Mouse (Mus musculus) heart, postnatal 0 days (tissue): ENCODE data around the gene Ssbp3. TPM values are rescaled to one million over a fixed set of nuclear protein-coding genes. Genes with fewer than 3 reads are reported as not detected.

Experiments
- ATAC-seq: fragments of 200-750 bp; cut with Nextera tagmentation; 2 replicates; pipeline ENCODE4 v1.8.0; 2017; ENCODE audit warnings: low read depth, moderate number of reproducible peaks, moderate library complexity; ENCODE audit not compliant: insufficient read depth
- DNase-seq: peaks from one replicate; pipeline ENCODE4 v3.0.0-alpha.2; 2016; ENCODE audit warnings: low spot score
- H3K27ac ChIP-seq: fragments of 300-500 bp; sonication (generic); 2 replicates; pipeline ENCODE4 v1.5.1; 2014; ENCODE audit warnings: low read depth, mild to moderate bottlenecking
- H3K27me3 ChIP-seq: fragments of 300-500 bp; sonication (generic); 2 replicates; pipeline ENCODE4 v1.6.1; 2014; ENCODE audit warnings: low read length, mixed read lengths; ENCODE audit not compliant: control insufficient read depth, insufficient read depth
- H3K36me3 ChIP-seq: fragments of 300-500 bp; sonication (generic); replicated peaks from 2 replicates; pipeline ENCODE4 v1.6.1; 2014; ENCODE audit warnings: low read length, mixed read lengths; ENCODE audit not compliant: control insufficient read depth, insufficient read depth
- H3K4me1 ChIP-seq: fragments of 300-500 bp; sonication (generic); 2 replicates; pipeline ENCODE4 v1.6.1; 2014; ENCODE audit warnings: antibody characterized with exemption; ENCODE audit not compliant: control insufficient read depth, insufficient read depth
- H3K4me2 ChIP-seq: fragments of 300-500 bp; sonication (generic); 2 replicates; pipeline ENCODE4 v1.6.1; 2014; ENCODE audit warnings: low read depth, mild to moderate bottlenecking, low read length, moderate library complexity
- H3K4me3 ChIP-seq: fragments of 300-500 bp; sonication (generic); 2 replicates; pipeline ENCODE4 v1.5.1; 2014; ENCODE audit warnings: low read depth, low read length
- H3K9ac ChIP-seq: fragments of 300-500 bp; sonication (generic); replicated peaks from 2 replicates; pipeline ENCODE4 v1.6.1; 2014; ENCODE audit warnings: low read depth, low read length, mixed read lengths
- H3K9me3 ChIP-seq: fragments of 300-500 bp; sonication (generic); replicated peaks from 2 replicates; pipeline ENCODE4 v1.6.1; 2016; ENCODE audit warnings: low read length; ENCODE audit not compliant: control insufficient read depth
- CTCF ChIP-seq: IDR thresholded peaks from 2 replicates; pipeline ENCODE4 v1.5.1; 2016; ENCODE audit warnings: antibody characterized with exemption, control low read depth, low read depth
- EP300 ChIP-seq: IDR thresholded peaks from 2 replicates; pipeline ENCODE4 v1.6.1; 2016; ENCODE audit warnings: antibody characterized with exemption, low read depth
- WGBS: fragments of 180-500 bp; shearing (Covaris S2); extraction: QIAGEN DNeasy Blood & Tissue Kit; methylation state at CpG from one replicate; pipeline ENCODE4 v1.1.7; 2014; 5-methylcytosine and 5-hydroxymethylcytosine counted together
- polyA plus RNA-seq: library from polyadenylated mRNA; unstranded; fragments of >200 nt; fragmentation: Nextera tagmentation; extraction: Ambion mirVana; gene quantifications from 2 replicates; pipeline ENCODE4 v1.2.1, GENCODE M21; 2015
- total RNA-seq: library from RNA; depleted of rRNA; stranded (reverse); fragments of >200 nt; gene quantifications from 2 replicates; pipeline ENCODE4 v1.2.3, GENCODE M21; 2014; ENCODE audit warnings: low replicate concordance

The Ssbp3 gene
- total and polyA plus RNA-seq, 2 experiments from 2014 or later = 25.9 to 35.6 TPM

DNA sequence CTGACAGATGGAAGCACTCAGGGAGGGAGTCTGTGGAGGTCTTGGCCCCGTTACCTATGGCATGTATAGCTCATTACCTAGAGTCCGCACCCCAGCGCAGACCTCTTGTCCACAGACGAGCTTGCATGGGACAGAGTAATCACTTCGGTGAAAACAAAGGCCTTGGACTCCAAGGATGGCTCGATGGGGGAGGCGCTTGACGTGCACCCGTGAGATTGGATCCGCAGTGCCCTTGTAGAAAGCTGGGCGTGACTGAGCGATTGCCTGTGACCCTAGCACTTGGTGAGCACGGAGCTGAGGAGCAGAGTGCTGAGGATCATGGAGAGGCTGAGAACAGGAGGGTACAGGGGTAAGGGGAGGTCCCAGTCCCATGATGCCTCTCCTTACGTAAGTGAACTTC lies 181.2 kb downstream of the Ssbp3 start:
- Histone ChIP-seq H3K9ac (no peak overlapping the region), H3K4me1 (no peaks in the 10 kb centered on the region), H3K4me2 (no peak overlapping the region), H3K27me3 (no peaks in the 10 kb centered on the region; the same call in 1 of the 2 replicates), H3K9me3 (no peaks in the 10 kb centered on the region), H3K4me3 (no peak overlapping the region), H3K36me3 (no peaks in the 10 kb centered on the region), H3K27ac (no peak overlapping the region)
- no peak for ATAC-seq
- no peak for DNase-seq
- 79% methylated on average over 14 of the region's 14 CpGs for WGBS
- TF ChIP-seq EP300 (no peak), CTCF (no peak)

DNA sequence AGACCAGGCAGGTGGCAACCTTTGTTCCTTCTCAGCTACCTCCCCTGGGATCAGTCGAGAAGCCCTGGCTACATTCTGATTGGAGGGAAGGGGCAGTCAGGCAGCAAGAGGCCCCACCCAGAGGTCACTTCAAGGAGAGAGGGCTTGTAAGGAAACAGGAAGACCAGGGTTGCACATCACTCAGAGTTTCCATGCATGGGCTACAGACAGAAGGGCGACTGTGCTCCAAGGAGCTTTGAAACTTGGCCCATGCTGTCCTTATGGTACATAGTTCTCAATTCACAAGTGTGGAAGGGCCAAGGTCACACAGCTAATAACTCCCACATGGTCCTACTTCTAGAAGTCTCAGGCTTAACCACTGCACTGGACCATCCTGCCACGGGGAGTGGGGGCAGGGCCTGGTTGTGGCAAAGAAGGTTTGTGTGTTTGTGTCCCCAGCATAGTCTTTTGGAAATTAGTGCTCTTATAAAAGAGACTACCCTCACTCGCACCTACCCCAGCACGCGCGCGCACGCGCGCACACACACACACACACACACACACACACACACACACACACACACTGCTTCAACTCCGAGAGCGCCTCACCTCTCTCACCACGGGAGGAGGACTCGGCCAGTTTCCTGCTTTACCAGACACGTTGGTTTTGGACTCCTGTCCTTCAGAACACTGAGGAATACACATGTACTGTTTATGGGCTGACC lies 184.1 kb downstream of the Ssbp3 start:
- Histone ChIP-seq H3K4me2 (no peak overlapping the region), H3K9me3 (no peaks in the 10 kb centered on the region), H3K36me3 (no peaks in the 10 kb centered on the region), H3K27ac (no peak overlapping the region), H3K27me3 (peaks cover 4% of the 10 kb centered on the region; the same call in 1 of the 2 replicates), H3K4me3 (no peak overlapping the region), H3K4me1 (no peaks in the 10 kb centered on the region), H3K9ac (no peak overlapping the region)
- WGBS = 79% methylated on average over 16 of the region's 16 CpGs
- DNase-seq (no peak), ATAC-seq (no peak)
- TF ChIP-seq EP300 (no peak), CTCF (no peak)

DNA sequence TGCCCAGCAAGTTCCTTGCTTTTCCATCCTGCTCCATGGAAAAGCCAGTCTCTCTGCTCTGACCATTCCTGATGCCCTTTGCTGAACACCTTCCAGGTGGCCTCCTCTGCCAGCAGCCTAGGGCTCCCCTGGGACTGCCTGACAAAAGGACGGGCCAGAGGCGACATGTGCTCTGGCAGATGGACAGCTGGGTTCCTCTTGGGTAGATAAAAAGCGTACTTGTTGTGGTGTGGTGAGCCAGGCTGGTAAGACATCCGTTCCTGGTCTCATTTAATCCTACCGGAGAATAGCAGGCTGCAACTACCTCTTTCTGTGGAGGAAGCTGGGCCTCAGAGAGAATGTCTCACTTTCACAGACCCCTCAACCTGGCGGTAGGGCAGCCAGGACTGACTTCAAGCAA lies 185.5 kb downstream of the Ssbp3 start:
- H3K27me3 ChIP-seq = peaks cover 4% of the 10 kb centered on the region; the same call in 1 of the 2 replicates
- no peaks in the 10 kb centered on the region for H3K4me1 ChIP-seq
- H3K4me2 ChIP-seq = no peak overlapping the region
- H3K4me3 ChIP-seq = no peak overlapping the region
- H3K9me3 ChIP-seq = no peaks in the 10 kb centered on the region
- H3K9ac ChIP-seq = no peak overlapping the region
- DNase-seq = no peak
- H3K36me3 ChIP-seq = no peaks in the 10 kb centered on the region
- WGBS = 50% methylated on average over 6 of the region's 6 CpGs
- TF ChIP-seq EP300 (no peak), CTCF (no peak)
- H3K27ac ChIP-seq = no peak overlapping the region
- no peak for ATAC-seq

DNA sequence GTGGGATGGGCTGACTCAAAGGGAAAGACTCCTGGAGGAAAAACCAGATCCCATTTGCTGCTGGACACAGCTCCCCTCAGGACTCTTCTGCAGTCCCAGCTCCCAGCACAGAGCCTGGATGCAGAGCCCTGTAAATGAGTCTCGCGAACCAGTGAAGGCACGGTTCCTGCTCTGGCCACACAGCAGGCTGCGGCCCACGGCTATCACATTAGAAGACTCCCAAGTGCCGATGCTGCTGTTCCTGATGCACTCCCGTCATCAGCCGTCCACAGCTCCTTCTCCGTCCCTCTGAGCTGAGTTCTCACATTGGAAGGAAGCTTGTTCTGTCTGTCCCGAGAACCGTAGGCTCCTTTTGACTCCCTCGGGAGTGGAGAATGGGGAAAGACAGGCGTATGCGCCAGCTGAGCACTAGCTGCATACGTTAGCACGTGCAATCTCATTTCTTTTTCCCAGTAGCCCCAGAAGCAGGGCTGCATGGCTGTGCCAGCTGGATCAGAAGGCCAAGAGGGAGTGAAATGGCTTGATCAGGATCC lies 186.4 kb downstream of the Ssbp3 start, which contains the start of gene Cdcp2:
Cdcp2 (plus strand) TSS at position 51 of the 533 bp plus-strand sequence.
- TF ChIP-seq EP300 = no peak
- TF ChIP-seq CTCF = no peak
- no peak within 1 kb of the TSS for H3K4me3 ChIP-seq
- no peak within 1 kb of the TSS for H3K27ac ChIP-seq
- H3K4me2 ChIP-seq = no peak within 1 kb of the TSS
- no peaks in the 10 kb centered on the region for H3K4me1 ChIP-seq
- H3K9ac ChIP-seq = no peak within 1 kb of the TSS
- no peak for DNase-seq
- H3K27me3 ChIP-seq = peaks cover 4% of the 10 kb centered on the region; the same call in 1 of the 2 replicates
- no peaks in the 10 kb centered on the region for H3K36me3 ChIP-seq
- no peak for ATAC-seq
- H3K9me3 ChIP-seq = no peaks in the 10 kb centered on the region
- WGBS = 59% methylated on average over 16 of the region's 16 CpGs

DNA sequence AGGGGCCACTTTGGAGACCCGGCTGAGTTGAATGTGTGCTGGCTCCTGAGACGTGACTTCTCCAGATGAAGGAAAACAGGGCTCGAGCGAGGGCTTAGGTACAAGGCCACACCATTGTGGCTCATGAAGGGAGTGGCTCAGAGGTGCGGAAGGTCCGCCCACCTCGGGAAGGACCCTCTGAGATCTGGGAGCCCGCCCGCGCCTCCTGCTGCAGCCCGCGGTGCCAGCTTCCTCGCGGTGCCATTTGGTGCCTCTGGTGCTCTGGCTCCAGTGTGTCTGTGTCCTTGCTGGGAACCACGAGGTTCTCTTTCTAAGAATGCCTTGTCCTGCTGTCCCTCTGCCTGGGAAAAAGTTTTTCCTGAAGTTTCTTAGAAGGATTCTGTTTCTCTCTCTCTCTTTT lies 187.4 kb downstream of the Ssbp3 start:
- no peaks in the 10 kb centered on the region for H3K36me3 ChIP-seq
- peaks cover 4% of the 10 kb centered on the region; the same call in 1 of the 2 replicates for H3K27me3 ChIP-seq
- WGBS = 44% methylated on average over 15 of the region's 15 CpGs
- H3K9me3 ChIP-seq = no peaks in the 10 kb centered on the region
- ATAC-seq (no peak), DNase-seq (no peak)
- TF ChIP-seq CTCF (no peak), EP300 (no peak)
- no peak overlapping the region for H3K27ac ChIP-seq
- H3K4me1 ChIP-seq = no peaks in the 10 kb centered on the region
- no peak overlapping the region for H3K4me2 ChIP-seq
- H3K4me3 ChIP-seq = no peak overlapping the region
- H3K9ac ChIP-seq = no peak overlapping the region
